Mouse (Mus musculus): ENCODE data around the gene Psmf1. TPM values are rescaled to one million over a fixed set of nuclear protein-coding genes. Genes with fewer than 3 reads are reported as not detected.

Gene Psmf1
- polyA plus RNA-seq, 1 experiment from 2014 or later = 41.3 TPM

GRCm38 (mm10) chr2:151772169-151772568 lies 28.2 kb upstream of the Psmf1 start:
- WGBS = 68% methylated on average over 4 of the region's 4 CpGs
- H3K36me3 ChIP-seq (ENCODE audit: insufficient read depth) = no peaks in the 10 kb centered on the region
- no peaks in the 10 kb centered on the region for H3K27me3 ChIP-seq (ENCODE audit: insufficient read depth, low read length)
- H3K4me2 ChIP-seq = no peak overlapping the region
- H3K27ac ChIP-seq (ENCODE audit: low read depth) = no peak overlapping the region
- no peak overlapping the region for H3K4me3 ChIP-seq (ENCODE audit: low read depth, low read length)
- H3K9me3 ChIP-seq (ENCODE audit: low read depth, low read length) = no peaks in the 10 kb centered on the region
- TF ChIP-seq CTCF (IDR thresholded peaks at IDR 0.05; ENCODE audit: low read depth) = no peak
- no peaks in the 10 kb centered on the region for H3K4me1 ChIP-seq (ENCODE audit: insufficient read depth)
- ATAC-seq (ENCODE audit: insufficient read depth) (no peak), DNase-seq (peak; percentile 19)
- H3K9ac ChIP-seq = no peak overlapping the region

- H3K4me1 ChIP-seq (ENCODE audit: insufficient read depth) = no peaks in the 10 kb centered on the region
- H3K36me3 ChIP-seq (ENCODE audit: insufficient read depth) = no peaks in the 10 kb centered on the region
- no peak overlapping the region for H3K4me3 ChIP-seq (ENCODE audit: low read depth, low read length)
- H3K4me2 ChIP-seq = no peak overlapping the region
- DNase-seq (no peak), ATAC-seq (ENCODE audit: insufficient read depth) (no peak)
- no peak overlapping the region for H3K9ac ChIP-seq
- TF ChIP-seq CTCF (IDR thresholded peaks at IDR 0.05; ENCODE audit: low read depth) = no peak
- H3K27me3 ChIP-seq (ENCODE audit: insufficient read depth, low read length) = no peaks in the 10 kb centered on the region
- H3K27ac ChIP-seq (ENCODE audit: low read depth) = no peak overlapping the region
- H3K9me3 ChIP-seq (ENCODE audit: low read depth, low read length) = no peaks in the 10 kb centered on the region
- WGBS = 83% methylated on average over 2 of the region's 2 CpGs
These were observed 20.6 kb upstream of the Psmf1 start for GRCm38 (mm10) chr2:151764557-151764956.

GRCm38 (mm10) chr2:151758806-151759353 lies 14.9 kb upstream of the Psmf1 start:
- Histone ChIP-seq H3K4me2 (no peak overlapping the region), H3K27ac (ENCODE audit: low read depth) (no peak overlapping the region), H3K4me1 (ENCODE audit: insufficient read depth) (no peaks in the 10 kb centered on the region), H3K4me3 (ENCODE audit: low read depth, low read length) (no peak overlapping the region), H3K9ac (no peak overlapping the region), H3K36me3 (ENCODE audit: insufficient read depth) (no peaks in the 10 kb centered on the region), H3K27me3 (ENCODE audit: insufficient read depth, low read length) (no peaks in the 10 kb centered on the region), H3K9me3 (ENCODE audit: low read depth, low read length) (no peaks in the 10 kb centered on the region)
- 11% methylated on average over 1 of the region's 1 CpGs for WGBS
- no peak for ATAC-seq (ENCODE audit: insufficient read depth)
- DNase-seq = peak; percentile 14
- TF ChIP-seq CTCF (IDR thresholded peaks at IDR 0.05; ENCODE audit: low read depth) = no peak

- Histone ChIP-seq H3K9ac (no peak overlapping the region), H3K27me3 (ENCODE audit: insufficient read depth, low read length) (no peaks in the 10 kb centered on the region), H3K36me3 (ENCODE audit: insufficient read depth) (no peaks in the 10 kb centered on the region), H3K9me3 (ENCODE audit: low read depth, low read length) (no peaks in the 10 kb centered on the region), H3K27ac (ENCODE audit: low read depth) (no peak overlapping the region), H3K4me1 (ENCODE audit: insufficient read depth) (no peaks in the 10 kb centered on the region), H3K4me2 (no peak overlapping the region), H3K4me3 (ENCODE audit: low read depth, low read length) (no peak overlapping the region)
- DNase-seq (no peak), ATAC-seq (ENCODE audit: insufficient read depth) (no peak)
- WGBS = 82% methylated on average over 5 of the region's 5 CpGs
- TF ChIP-seq CTCF (IDR thresholded peaks at IDR 0.05; ENCODE audit: low read depth) = no peak
These were observed 13.5 kb upstream of the Psmf1 start for GRCm38 (mm10) chr2:151757451-151757850.

GRCm38 (mm10) chr2:151756277-151757061 lies 12.5 kb upstream of the Psmf1 start:
- DNase-seq (peak; percentile 60), ATAC-seq (ENCODE audit: insufficient read depth) (no peak; the same call in 1 of the 2 replicates)
- H3K4me2 ChIP-seq = no peak overlapping the region
- H3K4me1 ChIP-seq (ENCODE audit: insufficient read depth) = no peaks in the 10 kb centered on the region
- H3K9me3 ChIP-seq (ENCODE audit: low read depth, low read length) = no peaks in the 10 kb centered on the region
- no peak overlapping the region for H3K9ac ChIP-seq
- no peaks in the 10 kb centered on the region for H3K27me3 ChIP-seq (ENCODE audit: insufficient read depth, low read length)
- no peak overlapping the region for H3K27ac ChIP-seq (ENCODE audit: low read depth)
- WGBS = 49% methylated on average over 9 of the region's 9 CpGs
- TF ChIP-seq CTCF (IDR thresholded peaks at IDR 0.05; ENCODE audit: low read depth) = no peak
- no peak overlapping the region for H3K4me3 ChIP-seq (ENCODE audit: low read depth, low read length)
- H3K36me3 ChIP-seq (ENCODE audit: insufficient read depth) = no peaks in the 10 kb centered on the region

GRCm38 (mm10) chr2:151751330-151751729 lies 7.3 kb upstream of the Psmf1 start:
- no peaks in the 10 kb centered on the region for H3K27me3 ChIP-seq (ENCODE audit: insufficient read depth, low read length)
- no peak for DNase-seq
- no peak for TF ChIP-seq CTCF (IDR thresholded peaks at IDR 0.05; ENCODE audit: low read depth)
- H3K36me3 ChIP-seq (ENCODE audit: insufficient read depth) = no peaks in the 10 kb centered on the region
- H3K9me3 ChIP-seq (ENCODE audit: low read depth, low read length) = no peaks in the 10 kb centered on the region
- no peak for ATAC-seq (ENCODE audit: insufficient read depth)
- H3K9ac ChIP-seq = no peak overlapping the region
- no peak overlapping the region for H3K4me2 ChIP-seq
- no peak overlapping the region for H3K27ac ChIP-seq (ENCODE audit: low read depth)
- 59% methylated on average over 5 of the region's 5 CpGs for WGBS
- no peaks in the 10 kb centered on the region for H3K4me1 ChIP-seq (ENCODE audit: insufficient read depth)
- H3K4me3 ChIP-seq (ENCODE audit: low read depth, low read length) = no peak overlapping the region

GRCm38 (mm10) chr2:151747847-151748705 lies 4.1 kb upstream of the Psmf1 start:
- DNase-seq (peak; percentile 86), ATAC-seq (ENCODE audit: insufficient read depth) (peak; percentile 69)
- Histone ChIP-seq H3K4me1 (ENCODE audit: insufficient read depth) (no peaks in the 10 kb centered on the region), H3K27me3 (ENCODE audit: insufficient read depth, low read length) (no peaks in the 10 kb centered on the region), H3K4me2 (no peak overlapping the region), H3K27ac (ENCODE audit: low read depth) (no peak overlapping the region), H3K4me3 (ENCODE audit: low read depth, low read length) (no peak overlapping the region), H3K9ac (no peak overlapping the region), H3K9me3 (ENCODE audit: low read depth, low read length) (no peaks in the 10 kb centered on the region), H3K36me3 (ENCODE audit: insufficient read depth) (no peaks in the 10 kb centered on the region)
- WGBS = 40% methylated on average over 19 of the region's 19 CpGs
- peak; percentile 85 for TF ChIP-seq CTCF (IDR thresholded peaks at IDR 0.05; ENCODE audit: low read depth)

Measured in lung, embryonic 14.5 days (tissue).